Mouse (Mus musculus): ENCODE measurements around the gene Scyl1. TPM values are rescaled to one million over a fixed set of nuclear protein-coding genes. Genes with fewer than 3 reads are reported as not detected.
"Not testable (repeated sequence)": the region's sequence is repeated elsewhere in the genome, so short reads cannot be mapped to it uniquely, and the experiment has no call there.

Gene Scyl1
- total RNA-seq (2021) = 10 to 100 TPM; 75.6 to 75.9 TPM

DNA sequence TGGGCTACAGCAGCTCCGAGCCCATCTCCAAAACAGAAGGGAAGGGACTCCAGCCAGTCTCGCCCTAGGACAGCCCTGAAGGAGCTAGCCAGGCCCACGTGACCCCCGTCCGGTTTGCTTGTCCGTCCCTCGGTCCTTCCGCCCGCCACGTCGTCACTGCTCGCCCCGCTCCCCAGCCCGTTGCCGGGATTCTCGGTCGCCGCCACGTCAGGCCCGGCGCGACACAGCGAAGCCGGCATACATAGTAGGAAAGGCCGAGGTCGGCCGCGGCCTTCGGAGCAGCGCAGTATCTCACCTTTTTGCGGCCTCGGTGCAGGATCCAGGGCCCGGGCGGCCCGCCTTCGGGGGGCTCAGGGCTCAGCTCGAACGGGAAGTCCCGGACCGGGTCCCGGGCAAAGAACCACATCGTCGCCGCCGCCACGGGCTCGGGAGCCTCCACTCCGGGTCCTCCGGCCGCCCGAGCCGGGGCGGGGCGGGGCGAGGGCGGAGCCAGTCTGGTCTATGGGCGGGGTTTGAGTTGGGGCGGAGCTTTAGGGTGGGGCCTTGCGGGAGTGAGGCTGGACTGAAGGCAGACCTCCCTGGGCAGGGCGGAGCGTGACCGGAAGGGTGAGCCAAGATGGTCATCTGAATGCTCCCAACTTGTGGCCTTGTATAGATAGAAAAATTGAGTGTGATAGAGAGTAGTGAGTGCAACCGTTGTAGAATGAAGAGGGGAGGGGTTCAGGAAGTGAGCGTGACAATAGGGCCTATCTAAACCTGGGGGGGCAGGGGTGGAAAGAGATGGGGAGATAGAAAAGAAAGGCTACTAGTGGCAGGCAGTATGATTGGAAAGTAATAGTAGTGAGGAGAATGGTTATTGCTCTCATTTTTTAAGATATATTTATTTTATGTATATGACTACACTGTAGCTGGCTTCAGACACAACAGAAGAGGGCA, at the start of gene Scyl1:
Gene Scyl1 (minus strand): TSS at position 495 of the 936 bp plus-strand sequence.
- DNase-seq = peak; percentile 90 to 94

GRCm38 (mm10) chr19:5819549-5819948, 48.3 kb upstream of the Scyl1 start:
- no peak for DNase-seq

- DNase-seq = no peak
Observed at GRCm38 (mm10) chr19:5818590-5818977, 47.4 kb upstream of the Scyl1 start.

- peak; percentile 83 to 85 for DNase-seq
Observed at GRCm38 (mm10) chr19:5817703-5818589, 46.7 kb upstream of the Scyl1 start.

DNA sequence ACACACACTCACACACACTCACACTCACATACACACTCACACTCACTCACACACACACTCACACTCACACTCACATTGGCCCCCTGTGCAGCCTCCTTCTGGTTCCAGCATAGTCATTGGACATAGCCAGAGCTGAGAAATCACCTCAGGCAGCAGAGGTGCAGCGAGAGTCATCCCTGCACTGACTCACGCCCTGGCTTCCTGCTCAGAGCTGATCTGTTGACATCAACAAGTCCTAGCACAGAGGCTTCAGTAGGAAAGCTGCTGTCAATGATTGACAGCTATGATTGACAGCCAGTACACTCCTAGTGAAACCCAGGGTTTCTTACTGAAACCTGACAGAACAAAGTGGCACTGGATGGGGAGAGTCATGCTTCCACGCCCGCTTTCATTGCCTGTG, 44.7 kb upstream of the Scyl1 start:
- no peak for DNase-seq

- DNase-seq = no peak
Observed at GRCm38 (mm10) chr19:5815010-5815409, 43.8 kb upstream of the Scyl1 start.

DNA sequence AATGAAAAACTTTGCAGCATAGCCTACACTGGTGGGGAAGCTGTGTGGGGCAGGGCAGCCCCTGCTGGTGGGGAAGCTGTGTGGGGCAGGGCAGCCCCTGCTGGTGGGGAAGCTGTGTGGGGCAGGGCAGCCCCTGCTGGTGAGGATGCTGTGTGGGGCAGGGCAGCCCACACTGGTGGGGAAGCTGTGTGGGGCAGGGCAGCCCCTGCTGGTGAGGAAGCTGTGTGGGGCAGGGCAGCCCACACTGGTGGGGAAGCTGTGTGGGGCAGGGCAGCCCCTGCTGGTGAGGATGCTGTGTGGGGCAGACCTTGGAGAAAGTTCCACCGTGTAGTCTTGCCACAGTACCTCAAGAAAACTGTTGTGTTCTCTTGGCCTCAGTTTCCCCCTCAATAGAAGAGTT, 42.8 kb upstream of the Scyl1 start:
- not testable (repeated sequence) for DNase-seq

DNA sequence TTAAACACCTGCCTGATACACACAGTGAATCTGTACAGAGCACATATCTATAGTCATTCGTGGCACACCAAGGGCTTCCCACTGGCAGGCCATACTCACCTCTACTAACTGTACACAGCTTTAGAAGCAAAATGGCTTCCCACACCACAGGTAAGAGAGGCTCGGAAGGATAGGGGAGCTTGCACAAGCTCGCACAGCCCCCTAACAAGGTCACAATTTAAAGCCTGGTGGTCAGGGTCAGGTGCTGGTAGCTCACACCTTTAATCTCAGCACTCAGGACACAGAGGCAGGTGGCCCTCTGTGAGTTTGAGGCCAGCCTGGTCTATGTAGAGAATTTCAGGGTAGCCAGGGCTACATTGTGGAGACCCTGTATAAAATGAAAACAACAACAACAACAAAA, 42.3 kb upstream of the Scyl1 start:
- DNase-seq = no peak

- peak; percentile 87 to 88 for DNase-seq
Observed at GRCm38 (mm10) chr19:5811771-5812504, 40.7 kb upstream of the Scyl1 start.

DNA sequence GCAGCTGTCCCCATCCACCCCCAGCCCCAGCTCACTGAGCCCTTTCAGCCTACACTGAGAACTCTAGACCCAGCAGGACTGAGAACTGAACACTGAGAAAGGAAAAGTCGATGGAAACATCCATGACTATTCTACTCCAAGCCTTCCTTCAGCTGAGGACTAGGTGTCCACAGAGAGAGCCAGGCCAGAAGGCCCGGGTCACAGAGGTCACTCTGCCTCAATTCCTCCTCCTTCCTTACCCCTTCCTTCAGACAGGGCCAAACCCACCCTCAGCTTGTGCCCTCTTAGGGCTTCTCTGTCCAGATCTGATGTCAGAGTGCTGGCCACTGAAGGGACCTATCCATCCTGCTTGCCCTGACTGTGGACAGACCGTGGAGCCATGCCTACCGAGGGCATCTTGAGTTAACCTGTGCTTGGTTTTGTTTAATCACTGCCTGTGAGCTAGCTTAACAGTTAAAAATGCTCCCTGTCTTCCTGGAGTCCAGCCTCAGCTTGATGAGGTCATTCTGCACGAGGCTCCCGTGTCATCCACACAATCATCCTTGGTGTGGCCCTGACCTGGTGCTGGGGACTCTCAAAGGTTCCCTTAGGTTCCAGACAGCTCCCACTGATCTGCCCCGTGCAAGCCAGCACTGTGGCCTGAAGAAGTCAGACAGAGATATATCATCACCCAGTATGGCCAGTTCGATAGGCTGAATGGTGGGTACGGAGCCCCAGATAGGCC, 39.8 kb upstream of the Scyl1 start:
- no peak for DNase-seq

- DNase-seq = no peak
Observed at GRCm38 (mm10) chr19:5810103-5810839, 39.1 kb upstream of the Scyl1 start.

GRCm38 (mm10) chr19:5809712-5810089, 38.5 kb upstream of the Scyl1 start:
- no peak for DNase-seq

GRCm38 (mm10) chr19:5808955-5809711, 37.9 kb upstream of the Scyl1 start:
- DNase-seq = no peak

GRCm38 (mm10) chr19:5807740-5808139, 36.5 kb upstream of the Scyl1 start:
- no peak for DNase-seq

- no peak for DNase-seq
Observed at GRCm38 (mm10) chr19:5806809-5807205, 35.6 kb upstream of the Scyl1 start.

DNA sequence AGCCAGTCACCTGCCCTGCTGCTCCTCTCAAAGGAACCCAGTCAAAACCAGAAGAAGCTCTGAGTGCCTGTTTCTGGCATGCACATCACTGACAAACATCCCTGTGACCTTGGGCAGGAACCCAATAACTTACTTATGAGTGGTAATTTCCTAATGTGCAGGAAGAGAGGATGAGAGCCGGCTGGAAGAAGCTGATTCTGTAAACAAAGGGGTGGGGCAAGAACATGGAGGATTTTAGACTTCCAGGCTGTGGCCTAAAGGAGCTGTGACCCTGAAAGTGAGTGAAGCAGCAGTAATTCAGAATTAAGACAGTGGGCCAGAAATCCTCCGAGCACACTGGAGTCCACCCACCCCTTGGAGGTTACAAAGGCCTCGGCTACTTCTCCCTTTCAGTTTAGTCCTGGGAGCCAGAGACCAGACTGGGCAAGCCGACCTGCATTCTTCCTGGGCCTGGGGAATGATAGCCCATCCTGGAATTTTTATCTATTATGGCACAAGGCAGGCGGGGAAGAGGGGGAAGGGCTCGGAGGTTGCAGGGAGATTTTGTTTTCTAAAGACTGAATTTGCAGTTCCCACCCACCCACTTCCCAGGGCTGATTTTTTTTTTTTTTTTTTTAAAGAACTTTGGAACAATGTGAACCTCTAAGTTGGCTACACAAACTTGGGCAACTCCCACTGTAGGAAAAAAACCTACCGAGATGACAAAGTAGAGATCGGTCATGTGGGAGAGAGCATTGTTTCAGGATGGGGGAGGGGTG, 35.0 kb upstream of the Scyl1 start:
- DNase-seq = no peak

- peak in 1 of 2 experiments; percentile 67 for DNase-seq
Observed at GRCm38 (mm10) chr19:5804371-5804899, 33.2 kb upstream of the Scyl1 start.

DNA sequence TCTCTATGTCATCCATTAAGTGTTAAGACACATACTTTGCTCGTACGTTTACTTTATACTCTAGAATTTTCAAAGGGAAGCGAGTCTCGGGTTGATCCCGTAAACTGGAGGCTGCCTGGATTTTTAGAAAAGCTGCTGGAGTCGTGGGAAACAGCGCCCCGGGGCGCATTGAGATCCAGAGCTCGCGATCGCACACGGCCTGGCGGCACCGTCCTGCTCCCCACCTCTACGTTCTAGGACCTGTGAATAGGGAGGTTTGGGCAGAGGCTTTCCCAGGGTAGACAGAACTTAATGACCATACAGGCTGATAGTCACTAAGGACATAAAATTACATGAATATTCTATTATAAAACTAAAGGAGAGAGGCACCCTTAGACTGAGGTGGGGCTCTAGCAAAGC, 32.7 kb upstream of the Scyl1 start:
- DNase-seq = no peak
